Mouse (Mus musculus) spleen, postnatal 4 days (tissue): Measurements from ENCODE around the gene Etfb.
"Not testable (repeated sequence)": the region's sequence is repeated elsewhere in the genome, so short reads cannot be mapped to it uniquely, and the experiment has no call there.

Experiments used
- DNase-seq, 2 experiments: peaks; one replicate each; pipeline ENCODE4 v3.0.0; 2022; ENCODE audit warnings: low spot score in 2 of 2

Gene Etfb

DNA sequence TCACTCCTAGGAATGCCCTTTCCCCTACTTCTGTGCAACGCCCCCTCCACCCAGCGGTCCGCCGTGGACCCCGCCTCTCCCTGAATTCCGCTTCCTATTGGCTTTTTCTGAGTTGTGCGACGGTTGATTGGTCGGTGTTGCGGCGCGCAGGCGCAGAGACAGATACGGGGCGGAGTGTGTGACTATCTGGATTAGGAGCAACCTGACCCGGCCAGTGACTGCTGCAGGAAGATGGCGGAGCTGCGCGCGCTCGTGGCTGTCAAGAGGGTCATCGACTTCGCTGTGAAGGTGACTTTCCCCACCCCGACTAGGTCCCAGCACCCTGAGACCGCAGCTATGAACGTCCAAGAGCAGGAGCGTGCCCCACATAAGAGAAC, at the start of gene Etfb, which contains the start of gene Gm45233:
TSS of gene Etfb (plus strand) at position 167 of the 377 bp plus-strand sequence.
TSS of gene Gm45233 (plus strand) at position 212 of the 377 bp plus-strand sequence.
- DNase-seq = peak; percentile 90 to 94

DNA sequence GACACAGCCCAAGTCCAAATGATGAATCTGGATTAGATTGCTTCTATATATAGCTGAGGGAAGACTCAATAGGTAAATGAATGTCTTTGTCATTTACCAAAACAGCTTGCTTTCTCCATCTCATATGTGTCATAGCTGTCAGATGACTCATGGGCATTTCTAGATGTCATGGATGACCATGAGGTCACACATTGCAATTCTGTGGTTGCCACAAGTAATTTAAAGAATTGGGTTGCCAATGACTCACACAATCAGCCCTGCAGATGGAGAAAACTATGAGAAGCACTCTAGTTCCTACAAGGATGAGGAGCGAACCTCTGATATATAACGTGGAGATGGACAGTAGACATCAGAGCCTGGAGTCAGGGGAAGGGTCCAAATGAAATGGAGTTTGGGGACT, 44.4 kb upstream of the Etfb start:
- DNase-seq = no peak

DNA sequence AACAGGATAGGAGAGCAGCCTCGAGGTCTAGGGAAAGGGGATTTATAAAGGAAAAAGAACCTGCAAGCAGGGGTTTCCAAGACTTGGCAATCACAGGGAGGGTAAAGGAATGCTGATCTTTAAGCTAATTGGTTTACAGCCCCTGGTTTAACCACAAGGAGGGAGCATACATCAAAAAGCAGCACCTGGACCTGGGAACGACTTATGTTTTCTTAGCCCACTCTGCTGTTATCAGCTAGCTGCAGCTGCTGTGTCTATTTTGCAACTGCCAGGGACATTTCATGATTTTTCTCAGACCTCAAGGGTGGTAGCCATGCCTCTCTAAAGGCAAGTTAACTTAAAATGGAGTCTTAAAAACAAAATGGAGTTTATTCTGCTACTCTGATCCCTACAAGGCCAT, 41.2 kb upstream of the Etfb start:
- DNase-seq = no peak

DNA sequence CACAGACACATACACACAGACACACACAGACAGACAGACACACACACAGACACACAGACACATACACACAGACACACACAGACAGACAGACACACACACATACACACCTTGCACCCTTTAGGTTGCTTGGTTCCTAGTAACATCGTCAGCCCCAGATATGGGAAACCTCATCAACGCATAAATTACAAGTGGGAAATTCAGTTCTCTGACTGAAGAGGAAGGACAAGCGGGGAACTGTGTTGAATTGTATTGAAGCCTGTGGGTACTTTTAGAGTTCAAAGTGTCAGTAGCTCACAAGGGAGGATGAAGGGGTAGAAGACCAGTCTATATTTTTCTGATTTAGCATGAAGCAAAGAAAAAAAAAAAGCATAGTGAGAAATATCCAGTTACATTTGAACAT, 36.3 kb upstream of the Etfb start:
- DNase-seq = no peak

DNA sequence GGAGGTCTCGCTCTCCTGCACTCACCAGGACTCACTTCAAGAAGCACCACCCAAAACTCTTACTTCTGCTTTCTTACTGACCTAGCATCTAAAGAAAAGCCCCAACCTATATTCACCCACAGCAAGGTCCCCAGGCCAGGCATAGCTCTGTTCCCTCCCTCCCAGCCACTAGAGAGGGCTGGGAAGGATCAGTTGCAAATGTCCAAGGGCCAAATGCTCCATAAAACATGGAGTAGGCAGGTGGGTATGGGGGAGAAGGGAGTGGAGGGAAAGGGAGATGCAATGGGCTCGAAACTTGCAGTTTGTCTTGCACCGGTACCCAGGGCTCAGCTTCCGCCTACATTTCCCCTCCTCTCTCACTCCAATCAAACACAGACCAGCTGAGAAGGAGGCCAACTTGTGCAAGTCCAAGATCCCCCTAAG, 35.7 kb upstream of the Etfb start, which contains the start of gene Siglecg:
TSS of gene Siglecg (plus strand) at position 74 of the 423 bp plus-strand sequence.
- DNase-seq = peak; percentile 30 to 71

DNA sequence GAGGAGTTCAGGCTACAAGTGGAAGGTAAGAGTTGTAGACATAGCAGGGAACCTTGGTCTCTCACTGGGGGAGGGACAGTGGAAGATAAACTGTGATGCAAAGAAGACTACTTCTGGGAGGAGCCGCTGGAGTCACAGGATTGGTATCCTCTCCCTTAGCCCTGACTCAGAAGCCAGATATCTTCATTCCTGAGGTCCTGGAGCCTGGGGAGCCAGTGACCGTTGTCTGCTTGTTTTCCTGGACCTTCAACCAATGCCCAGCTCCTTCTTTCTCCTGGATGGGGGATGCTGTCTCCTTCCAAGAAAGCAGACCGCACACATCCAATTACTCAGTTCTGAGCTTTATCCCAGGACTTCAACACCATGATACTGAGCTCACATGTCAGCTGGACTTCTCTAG, 34.8 kb upstream of the Etfb start:
- DNase-seq = no peak

DNA sequence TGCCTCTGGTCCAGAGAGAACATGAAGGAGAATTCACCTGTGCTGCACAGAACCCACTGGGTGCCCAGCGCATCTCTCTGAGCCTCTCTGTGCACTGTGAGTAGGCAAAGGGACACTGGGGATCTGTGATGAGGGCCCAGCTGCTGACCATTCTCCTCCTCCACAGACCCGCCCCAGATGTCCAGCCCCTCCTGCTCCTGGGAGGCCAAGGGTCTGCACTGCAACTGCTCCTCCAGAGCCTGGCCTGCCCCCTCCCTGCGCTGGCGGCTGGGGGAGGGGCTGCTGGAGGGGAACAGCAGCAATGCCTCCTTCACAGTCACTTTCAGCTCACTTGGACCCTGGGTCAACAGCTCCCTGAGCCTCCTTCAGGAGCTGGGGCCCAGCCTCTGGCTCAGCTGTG, 32.2 kb upstream of the Etfb start:
- not testable (repeated sequence) for DNase-seq

DNA sequence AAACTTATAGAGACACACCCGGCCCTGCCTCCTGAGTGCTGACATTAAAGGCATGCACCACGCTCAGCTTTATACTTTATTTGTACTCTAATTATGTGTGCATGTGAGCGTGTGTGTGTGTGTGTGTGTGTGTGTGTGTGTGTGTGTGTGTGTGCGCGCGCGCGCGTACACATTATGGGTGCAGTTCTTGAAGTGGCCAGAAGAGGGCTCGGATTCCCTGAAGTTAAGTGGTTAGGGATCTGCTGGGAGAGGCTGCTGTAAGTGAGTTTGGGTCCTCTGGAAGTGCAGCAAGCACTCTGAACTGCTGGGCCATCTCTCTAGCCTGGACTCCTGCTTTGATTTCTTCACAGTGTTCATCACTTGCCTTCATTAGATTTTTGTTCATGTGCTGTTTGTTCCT, 26.6 kb upstream of the Etfb start:
- DNase-seq = no peak

DNA sequence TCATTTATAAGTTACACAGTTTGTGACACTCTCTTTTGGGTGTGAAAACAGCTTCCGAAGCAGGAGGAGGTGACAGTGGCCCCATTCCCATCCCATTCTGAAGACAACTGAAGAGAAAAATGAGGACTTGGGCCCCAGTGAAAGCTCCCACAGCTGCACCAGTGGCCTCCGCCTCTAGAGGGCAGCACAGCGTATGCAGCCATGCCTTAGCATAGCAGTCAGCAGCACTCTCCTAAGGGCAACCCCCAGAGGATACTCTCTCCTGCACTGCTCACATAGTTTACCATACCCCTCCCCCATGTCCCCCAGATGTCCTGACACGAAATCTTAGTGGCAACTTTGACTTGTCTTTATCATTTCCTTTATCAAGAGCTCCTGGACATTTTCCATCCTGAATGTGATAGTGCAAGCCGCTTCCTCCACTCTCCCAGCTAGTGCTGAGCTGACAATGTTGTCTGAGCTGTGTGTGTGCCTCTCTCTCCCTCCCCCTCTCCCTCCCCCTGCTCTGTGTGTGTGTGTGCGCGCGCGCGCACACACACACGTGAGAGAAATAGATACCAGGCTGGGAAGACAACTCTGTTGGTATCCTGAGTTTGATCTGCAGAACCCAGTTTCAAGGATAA, 20.8 kb upstream of the Etfb start:
- DNase-seq = peak; percentile 78 to 93

DNA sequence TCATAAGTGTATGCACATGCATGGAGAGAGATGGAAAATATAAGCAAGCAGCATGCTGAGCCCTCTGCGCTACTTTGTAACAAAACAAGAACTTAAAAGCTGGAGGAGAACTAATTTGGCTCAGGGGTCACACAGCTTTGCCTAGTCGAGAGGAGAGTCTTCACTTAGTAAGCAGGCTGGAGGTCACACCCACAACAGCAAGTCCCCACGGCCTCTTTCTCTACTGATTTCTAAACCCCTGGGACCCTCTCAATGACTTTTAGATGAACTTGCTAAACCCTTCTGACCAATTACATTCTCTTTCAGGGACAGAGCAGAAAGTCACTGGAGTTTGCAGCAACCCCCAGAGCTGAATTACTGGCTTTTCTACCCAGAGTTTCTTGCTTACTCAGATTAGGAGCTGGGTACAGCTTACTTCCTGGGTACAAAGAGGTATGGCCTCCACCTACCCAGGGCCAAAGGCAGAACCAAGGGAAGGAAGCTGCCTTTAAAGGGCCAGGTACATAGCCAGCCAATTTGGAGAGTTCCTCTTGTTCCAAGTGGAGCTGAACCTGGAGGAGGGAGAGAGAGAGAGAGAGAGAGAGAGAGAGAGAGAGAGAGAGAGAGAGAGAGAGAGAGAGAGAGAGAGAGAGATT, 19.8 kb upstream of the Etfb start:
- no peak for DNase-seq

DNA sequence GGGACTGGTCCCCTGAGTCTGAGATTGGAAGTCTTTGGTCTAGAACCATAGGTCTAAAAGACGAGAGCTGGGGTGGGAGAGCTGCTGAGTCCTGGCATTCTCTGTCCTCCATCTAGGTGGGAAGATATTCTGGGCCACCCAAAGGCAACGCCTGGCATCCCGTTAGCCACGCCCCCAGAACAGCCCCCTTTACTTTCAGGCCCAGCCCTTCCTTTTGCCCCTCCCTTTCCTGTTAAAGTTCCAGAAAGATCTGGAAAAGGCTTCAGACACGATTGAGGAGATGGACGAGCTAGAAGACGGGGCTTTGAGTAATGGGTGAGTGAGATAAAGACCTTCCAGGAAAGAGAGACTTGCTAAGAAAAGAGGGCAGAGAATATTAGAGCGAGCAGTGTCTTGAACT, 16.5 kb upstream of the Etfb start, which contains the start of gene Lim2:
TSS of gene Lim2 (plus strand) at position 265 of the 400 bp plus-strand sequence.
- no peak for DNase-seq

DNA sequence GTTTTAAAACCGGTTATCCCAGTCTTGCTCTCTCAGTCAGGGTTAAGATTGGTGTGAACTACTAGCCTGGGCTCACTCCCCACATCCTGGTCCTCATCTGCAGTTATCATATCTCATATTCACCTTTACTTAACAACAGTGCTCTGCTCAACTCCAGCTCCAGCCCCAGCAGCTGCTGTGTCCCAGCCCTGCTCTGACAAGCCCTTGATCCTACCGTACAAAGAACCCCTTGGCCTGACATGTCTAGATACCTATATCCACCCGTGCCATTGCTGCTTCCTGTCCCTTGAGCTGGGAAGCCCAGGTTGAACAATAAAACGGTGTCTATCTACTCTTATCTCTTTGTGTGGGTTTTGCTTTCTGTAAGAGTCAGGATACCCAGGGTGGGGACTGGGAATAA, 14.4 kb upstream of the Etfb start:
- DNase-seq = no peak

DNA sequence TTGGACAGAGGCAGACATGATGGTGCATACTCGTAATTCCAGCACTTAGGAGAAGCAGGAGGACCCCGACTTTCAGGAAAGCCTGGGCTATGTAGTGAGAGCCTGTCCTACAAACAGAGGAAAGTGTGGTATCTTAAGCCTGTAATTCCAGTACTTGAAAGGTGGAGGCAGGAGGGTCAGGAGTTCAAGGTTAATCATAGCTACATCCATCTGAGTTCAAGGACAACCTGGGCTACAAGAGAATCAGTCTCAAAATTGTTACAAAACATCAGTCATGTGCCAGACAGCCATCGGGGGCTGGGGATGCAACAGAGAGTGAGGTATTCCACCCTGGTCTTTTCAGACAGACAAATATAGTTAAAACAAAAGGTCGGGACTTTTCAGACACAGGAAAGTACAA, 11.0 kb upstream of the Etfb start:
- no peak for DNase-seq

DNA sequence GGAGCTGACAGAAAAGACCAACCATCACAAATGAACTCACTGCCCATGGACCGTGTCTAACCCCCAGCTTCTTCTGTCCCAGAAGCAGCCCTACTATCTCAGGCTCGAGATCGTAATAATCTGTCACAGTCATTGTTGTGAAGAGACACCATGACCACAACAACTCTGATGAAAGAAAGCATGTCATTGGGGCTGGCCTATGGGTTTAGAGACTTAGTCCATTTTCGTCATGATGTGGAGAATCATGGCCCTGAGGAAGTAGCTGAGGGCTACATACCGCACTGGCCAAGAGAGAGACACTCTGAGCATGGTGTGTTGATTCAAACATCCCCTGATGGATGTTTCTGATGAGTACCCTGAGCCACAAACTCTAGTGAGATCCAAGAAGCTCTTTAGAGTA, 9.2 kb upstream of the Etfb start:
- DNase-seq = no peak

DNA sequence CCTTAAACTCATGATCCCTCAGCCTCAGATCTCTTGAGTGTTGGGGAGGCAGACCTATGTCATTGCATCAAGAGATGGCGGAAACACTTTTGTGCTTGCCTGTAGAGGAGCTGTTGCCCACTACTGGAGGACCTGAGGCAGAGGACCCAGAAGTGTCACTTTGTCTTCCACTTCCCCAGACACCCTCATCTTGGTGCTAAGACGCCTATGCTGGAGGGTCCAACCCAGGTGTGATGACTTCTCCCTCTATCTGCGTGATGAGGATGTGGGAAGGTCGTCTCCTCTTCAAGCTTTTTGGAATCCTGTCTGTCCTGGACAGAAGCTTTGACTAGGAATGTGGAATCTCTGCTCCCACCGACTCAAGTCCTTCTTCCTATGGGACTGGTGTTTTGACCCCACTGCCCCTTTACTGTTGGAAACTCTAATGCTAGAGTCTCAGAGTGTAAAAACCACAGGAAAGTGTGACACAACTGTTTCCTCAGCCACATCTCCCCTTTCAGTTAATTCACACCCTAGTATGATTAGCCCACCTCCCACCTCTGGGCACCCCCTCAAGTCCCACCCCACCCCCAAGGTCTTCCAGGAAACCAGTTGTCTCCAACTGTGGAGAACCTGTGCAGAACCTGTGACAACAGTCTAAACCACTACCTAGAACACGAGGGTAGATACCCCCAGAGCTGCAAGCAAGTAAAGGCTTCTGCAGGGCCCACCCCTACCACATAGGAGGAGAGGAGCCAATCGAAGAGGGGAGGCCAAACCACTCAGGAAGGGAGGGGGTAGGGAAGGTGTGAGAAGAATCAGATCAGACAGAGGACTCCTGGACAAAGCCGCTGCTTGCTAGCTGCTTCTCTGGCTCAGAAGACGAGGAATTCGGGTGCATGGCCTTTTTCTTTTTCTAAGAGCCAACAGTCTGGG, 7.3 kb upstream of the Etfb start, which contains the start of gene Nkg7:
TSS of gene Nkg7 (plus strand) at position 733 of the 915 bp plus-strand sequence.
- no peak for DNase-seq

DNA sequence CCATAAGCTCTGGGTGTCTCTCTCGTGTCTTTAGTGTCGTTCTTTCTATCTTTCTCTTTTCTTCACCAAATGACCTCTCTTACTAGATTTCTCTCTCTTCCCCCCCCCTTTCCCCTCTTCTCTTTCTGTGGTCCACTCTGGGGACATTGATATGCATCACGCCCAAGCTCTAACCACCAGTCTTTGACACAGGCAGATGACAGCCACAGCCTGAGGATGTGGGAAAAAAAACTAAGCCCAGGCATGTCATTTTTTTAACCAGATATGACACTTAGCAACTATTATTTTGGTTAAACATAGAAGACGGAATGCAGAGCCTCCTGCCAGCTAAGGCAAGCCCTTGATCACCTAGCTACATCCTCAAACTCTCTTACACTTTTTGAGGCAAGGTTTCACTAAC, 5.3 kb upstream of the Etfb start:
- DNase-seq = no peak

DNA sequence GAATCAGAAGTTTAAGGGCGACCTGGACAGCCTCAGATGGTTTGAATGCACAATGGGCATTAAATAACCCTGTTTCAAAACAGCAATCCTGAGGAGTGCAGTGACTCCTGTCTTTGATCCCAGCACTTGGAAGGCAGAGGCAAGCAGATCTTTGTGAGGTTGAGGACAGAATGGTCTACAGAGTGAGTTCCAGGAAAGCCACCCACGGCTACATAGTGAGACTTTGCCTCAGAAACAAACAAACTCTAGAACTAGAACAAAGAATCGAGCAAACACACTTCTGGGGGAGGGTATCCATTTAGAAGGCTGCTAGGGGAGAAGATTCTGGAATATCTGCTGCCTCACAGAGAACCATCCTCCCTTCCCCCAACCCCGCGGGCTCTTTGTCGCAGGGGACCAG, 3.4 kb upstream of the Etfb start, which contains the start of gene Cldnd2:
TSS of gene Cldnd2 (plus strand) at position 301 of the 400 bp plus-strand sequence.
- DNase-seq = no peak

DNA sequence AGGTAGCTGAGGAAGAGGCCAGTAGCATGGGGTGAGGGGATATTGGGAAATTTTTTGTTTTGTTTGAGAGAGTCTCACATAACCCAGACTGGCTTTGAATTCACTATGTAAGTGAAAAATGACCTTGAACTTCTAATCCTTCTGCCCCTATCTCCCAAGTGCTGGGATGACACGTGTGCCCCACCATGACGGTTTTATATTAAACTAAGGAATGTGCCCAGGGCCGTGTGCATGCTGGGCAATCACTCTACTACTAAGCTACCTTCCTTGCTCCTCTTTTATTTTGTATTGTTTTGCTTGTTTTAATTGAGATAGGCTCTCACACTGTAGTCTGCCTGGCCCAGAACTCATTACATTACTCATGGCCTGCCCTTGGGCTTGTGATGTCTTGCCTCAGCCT, 2.8 kb upstream of the Etfb start:
- no peak for DNase-seq

DNA sequence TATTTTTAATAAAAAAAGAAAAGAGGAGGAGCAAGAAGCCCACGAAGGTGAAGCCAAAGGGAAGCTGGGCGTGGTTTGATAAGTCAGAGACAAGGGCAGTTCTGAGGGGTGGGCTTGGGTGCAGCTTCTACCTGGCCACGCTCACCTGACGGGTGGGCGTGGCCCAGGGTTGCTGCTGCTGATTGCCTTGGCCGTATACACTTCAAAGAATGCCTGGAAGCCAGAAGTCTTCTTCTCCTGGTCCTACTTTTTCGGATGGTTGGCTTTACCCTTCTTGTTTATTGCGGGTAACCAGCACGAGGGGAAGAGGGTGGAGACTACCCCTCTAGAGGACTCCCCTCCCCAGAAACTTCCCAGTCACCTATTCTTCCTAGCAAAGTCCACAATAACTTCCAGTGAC, 1.2 kb upstream of the Etfb start:
- no peak for DNase-seq

DNA sequence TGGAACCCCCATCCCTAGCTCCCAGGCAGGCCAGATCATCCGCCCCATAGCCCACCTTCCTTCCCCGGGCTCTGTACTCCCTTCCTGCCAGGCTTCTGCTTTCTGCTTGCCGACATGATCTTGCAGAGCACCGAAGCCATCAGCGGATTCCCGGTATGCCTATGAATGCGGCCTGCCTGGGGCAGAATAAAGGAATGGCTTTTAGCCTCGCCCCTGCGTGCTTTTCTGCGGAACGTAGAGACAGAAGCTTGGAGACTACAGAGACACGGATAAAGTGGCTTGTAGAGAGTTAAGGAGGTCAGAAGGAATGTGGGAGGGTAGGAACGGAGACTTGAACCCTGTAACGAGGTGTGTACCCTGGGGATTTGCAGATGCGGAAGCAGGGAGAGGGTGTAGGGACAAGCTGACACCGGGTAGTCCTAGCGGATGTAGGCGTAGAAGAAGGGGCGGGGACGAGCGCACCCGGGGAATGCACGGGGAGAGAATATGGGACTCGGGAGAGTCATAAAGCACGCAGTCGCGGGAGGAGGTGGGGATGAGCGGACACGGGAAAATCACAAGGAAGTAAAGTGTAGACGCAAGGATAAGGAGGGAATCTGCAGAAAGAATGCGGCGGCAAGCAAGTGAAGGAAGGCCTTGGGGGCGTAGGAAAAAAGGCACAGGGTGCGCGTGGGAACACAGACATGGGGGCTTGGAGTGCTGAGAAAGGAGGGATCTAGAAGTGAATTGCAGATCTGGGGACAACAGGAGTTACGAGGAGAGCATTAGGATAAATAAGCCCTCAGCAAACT, 562 bp upstream of the Etfb start:
- DNase-seq = peak; percentile 70 to 83

DNA sequence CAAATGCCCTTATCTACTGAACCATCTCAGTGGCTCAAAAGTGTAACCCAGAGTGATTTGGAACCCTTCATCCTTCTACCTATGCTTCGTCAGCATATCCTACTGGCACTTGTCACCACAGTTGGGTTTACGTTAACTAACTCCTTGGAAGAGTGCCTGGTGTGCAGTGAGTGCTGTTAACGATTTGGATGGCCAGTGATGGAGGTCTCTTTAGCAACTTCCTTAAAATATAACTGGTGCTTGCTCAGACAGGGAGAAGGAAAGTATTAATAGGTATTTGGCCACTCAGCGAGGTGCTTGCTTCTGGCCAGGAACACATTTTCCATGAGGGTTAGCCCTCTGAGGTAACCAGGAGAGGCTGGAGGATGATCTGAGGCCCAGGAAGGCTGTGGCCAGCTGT, 3.9 kb downstream of the Etfb start:
- no peak for DNase-seq

DNA sequence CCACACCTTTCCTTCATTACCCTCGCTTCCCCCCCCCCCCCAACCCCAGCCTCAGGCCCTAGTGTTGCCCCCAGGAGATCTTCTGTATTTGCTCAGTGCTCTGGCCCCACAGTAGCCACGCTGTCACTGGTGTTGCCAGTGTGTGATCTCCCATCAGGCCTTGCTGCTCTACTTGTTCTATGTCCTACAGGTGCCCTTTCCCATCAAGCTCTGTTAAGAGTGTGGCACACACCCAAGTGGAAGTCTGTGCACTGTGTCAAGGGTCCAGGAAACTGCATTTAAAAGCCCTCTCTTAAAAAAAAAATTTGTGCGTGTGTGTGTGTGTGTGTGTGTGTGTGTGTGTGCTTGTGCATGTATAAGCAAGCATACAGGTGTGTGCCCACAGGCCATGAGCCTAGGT, 4.4 kb downstream of the Etfb start:
- DNase-seq = no peak
